Mouse (Mus musculus) heart, embryonic 12.5 days (tissue): ENCODE measurements around the gene Cops3. TPM values are rescaled to one million over a fixed set of nuclear protein-coding genes. Genes with fewer than 3 reads are reported as not detected.
"Not testable (repeated sequence)": the region's sequence is repeated elsewhere in the genome, so short reads cannot be mapped to it uniquely, and the experiment has no call there.

Source experiments
- ATAC-seq: fragments of 200-750 bp; cut with Nextera tagmentation; 2 replicates; pipeline ENCODE4 v1.8.0; 2017; ENCODE audit warnings: moderate TSS enrichment, moderate library complexity; ENCODE audit not compliant: insufficient number of reproducible peaks, low FRiP score
- H3K27ac ChIP-seq: fragments of 300-500 bp; sonication (generic); 2 replicates; pipeline ENCODE4 v1.5.1; 2016; ENCODE audit warnings: mild to moderate bottlenecking, moderate library complexity; ENCODE audit not compliant: poor library complexity, severe bottlenecking
- H3K27me3 ChIP-seq: fragments of 300-500 bp; sonication (generic); replicated peaks from 2 replicates; pipeline ENCODE4 v1.6.1; 2016; ENCODE audit warnings: mild to moderate bottlenecking, moderate library complexity
- H3K36me3 ChIP-seq: fragments of 300-500 bp; sonication (generic); 2 replicates; pipeline ENCODE4 v1.6.1; 2016; ENCODE audit warnings: mild to moderate bottlenecking, moderate library complexity
- H3K4me1 ChIP-seq: fragments of 300-500 bp; sonication (generic); replicated peaks from 2 replicates; pipeline ENCODE4 v1.6.1; 2016; ENCODE audit warnings: mild to moderate bottlenecking
- H3K4me2 ChIP-seq: fragments of 300-500 bp; sonication (generic); 2 replicates; pipeline ENCODE4 v1.6.1; 2016; ENCODE audit warnings: mild to moderate bottlenecking, moderate library complexity
- H3K4me3 ChIP-seq: fragments of 300-500 bp; sonication (generic); 2 replicates; pipeline ENCODE4 v1.5.1; 2016; ENCODE audit warnings: mild to moderate bottlenecking
- H3K9ac ChIP-seq: fragments of 300-500 bp; sonication (generic); 2 replicates; pipeline ENCODE4 v1.6.1; 2016; ENCODE audit warnings: mild to moderate bottlenecking, moderate library complexity
- H3K9me3 ChIP-seq: fragments of 300-500 bp; sonication (generic); replicated peaks from 2 replicates; pipeline ENCODE4 v1.6.1; 2016; ENCODE audit warnings: mild to moderate bottlenecking, moderate library complexity
- WGBS: fragments of 180-500 bp; shearing (Covaris S2); methylation state at CpG from one replicate; pipeline ENCODE4 v1.1.7; 2016; 5-methylcytosine and 5-hydroxymethylcytosine counted together
- polyA plus RNA-seq: library from polyadenylated mRNA; unstranded; fragments of >200 nt; fragmentation: Nextera tagmentation; extraction: Ambion mirVana; gene quantifications from 2 replicates; pipeline ENCODE4 v1.2.1, GENCODE M21; 2016

Gene Cops3
- polyA plus RNA-seq, 1 experiment from 2014 or later, result 158 TPM

DNA sequence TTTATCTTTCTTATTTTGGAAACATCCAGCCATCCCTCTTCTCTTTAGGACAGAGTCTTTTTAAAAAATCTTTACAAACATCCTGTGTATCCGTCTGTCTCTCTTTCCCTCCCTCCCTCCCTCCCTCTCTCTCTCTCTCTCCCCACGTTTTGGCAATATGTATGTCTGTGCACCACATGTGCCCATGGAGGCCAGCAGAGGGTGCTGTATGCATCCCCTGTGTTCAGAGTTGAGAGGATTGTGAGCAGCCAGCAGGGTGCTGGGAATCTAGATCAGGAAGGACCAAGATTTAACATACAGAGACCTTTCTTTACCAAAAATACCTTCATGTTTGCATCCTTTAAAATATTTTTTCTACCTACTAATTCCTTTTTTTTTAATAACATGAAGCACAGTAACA, 7.5 kb upstream of the Cops3 start:
- no peak overlapping the region for H3K9ac ChIP-seq
- no peak for ATAC-seq
- peaks cover 16% of the 10 kb centered on the region for H3K4me1 ChIP-seq
- peak overlapping the region; percentile 22; the same call in 1 of the 2 replicates for H3K4me3 ChIP-seq
- no peak overlapping the region for H3K27ac ChIP-seq
- no peaks in the 10 kb centered on the region for H3K27me3 ChIP-seq
- H3K4me2 ChIP-seq, result no peak overlapping the region
- 23% methylated on average over 2 of the region's 2 CpGs for WGBS
- peaks cover 12% of the 10 kb centered on the region; the same call in 1 of the 2 replicates for H3K36me3 ChIP-seq
- H3K9me3 ChIP-seq, result no peaks in the 10 kb centered on the region

DNA sequence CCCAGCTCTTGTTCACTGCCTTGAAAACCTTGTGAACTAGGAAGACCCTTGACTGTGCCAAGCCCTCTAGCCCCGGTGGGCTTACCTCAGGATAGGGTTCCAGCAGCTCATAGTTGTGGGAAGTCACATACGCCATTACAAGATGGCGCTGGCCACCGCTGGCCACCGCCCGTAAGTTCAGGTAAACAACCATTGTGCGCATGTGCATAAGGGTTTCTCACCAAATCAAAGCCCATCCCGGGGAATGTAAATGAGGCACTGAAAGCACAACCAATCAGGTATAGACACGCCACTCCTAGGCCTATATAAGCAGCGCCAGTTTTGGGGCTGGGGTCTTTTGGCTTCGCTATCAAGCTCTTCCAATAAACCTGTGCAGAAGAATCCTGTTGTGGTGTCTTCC, 6.7 kb upstream of the Cops3 start:
- Histone ChIP-seq H3K4me3 (no peak overlapping the region), H3K36me3 (peaks cover 12% of the 10 kb centered on the region; the same call in 1 of the 2 replicates), H3K27ac (no peak overlapping the region), H3K4me1 (peaks cover 16% of the 10 kb centered on the region), H3K4me2 (no peak overlapping the region), H3K27me3 (no peaks in the 10 kb centered on the region), H3K9ac (no peak overlapping the region), H3K9me3 (no peaks in the 10 kb centered on the region)
- no peak for ATAC-seq
- 94% methylated on average over 11 of the region's 11 CpGs for WGBS

DNA sequence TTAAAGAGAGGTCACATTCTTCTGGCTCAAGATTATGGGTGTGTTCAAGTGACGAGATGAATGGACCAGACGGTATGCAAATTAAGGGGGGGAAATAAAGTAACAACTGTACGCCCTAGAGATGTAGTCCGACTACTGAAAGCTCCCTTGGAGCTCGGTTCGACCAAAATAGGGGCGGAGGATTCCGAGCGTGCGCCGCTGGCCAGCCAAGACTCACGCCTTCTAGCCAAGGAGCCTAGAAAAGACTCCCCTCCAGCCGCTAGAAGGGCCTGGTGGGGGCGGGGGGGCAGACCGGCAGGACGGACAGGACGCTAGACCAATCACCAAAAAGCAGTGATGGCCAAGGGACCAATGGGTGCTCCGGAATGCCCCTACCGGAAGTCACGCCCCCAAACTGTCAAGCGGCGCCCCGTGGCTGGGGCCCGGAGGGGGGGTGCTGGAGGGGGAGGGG, 605 bp downstream of the Cops3 start, which contains the start of gene Nt5m:
Gene Nt5m, plus strand, starts transcription at position 440 of the 451 bp plus-strand sequence.
- no peaks in the 10 kb centered on the region for H3K27me3 ChIP-seq
- peaks cover 23% of the 10 kb centered on the region for H3K36me3 ChIP-seq
- peak within 1 kb of the TSS; percentile 96 for H3K27ac ChIP-seq
- H3K4me1 ChIP-seq, result peaks cover 18% of the 10 kb centered on the region
- peak within 1 kb of the TSS; percentile 72 for H3K4me2 ChIP-seq
- H3K4me3 ChIP-seq, result peak within 1 kb of the TSS; percentile 91
- H3K9ac ChIP-seq, result peak within 1 kb of the TSS; percentile 92
- WGBS, result 0% methylated on average over 24 of the region's 24 CpGs
- ATAC-seq, result peak; percentile 99
- no peaks in the 10 kb centered on the region for H3K9me3 ChIP-seq

DNA sequence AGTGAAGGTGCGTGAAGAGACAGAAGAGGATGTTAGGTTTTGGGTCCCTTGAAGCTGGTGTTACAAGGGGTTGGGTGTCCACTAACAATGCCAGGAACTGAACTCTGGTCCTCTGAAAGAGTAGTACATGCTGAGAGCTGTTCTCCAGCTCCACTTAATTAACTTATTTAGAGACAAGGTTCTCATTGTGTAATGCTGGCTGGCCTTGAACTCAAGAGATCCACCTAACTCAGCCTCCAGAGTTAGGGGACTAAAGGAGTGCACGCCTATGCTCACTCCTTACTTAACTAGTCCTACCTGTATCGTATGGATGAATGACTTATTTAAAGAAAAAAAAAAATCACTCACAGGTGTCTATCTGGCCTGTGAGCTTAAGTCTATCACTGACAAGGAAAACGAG, 1.2 kb downstream of the Cops3 start:
- Histone ChIP-seq H3K36me3 (peaks cover 29% of the 10 kb centered on the region), H3K4me3 (peak overlapping the region; percentile 91), H3K9me3 (no peaks in the 10 kb centered on the region), H3K27ac (no peak overlapping the region), H3K4me1 (peaks cover 18% of the 10 kb centered on the region), H3K27me3 (no peaks in the 10 kb centered on the region), H3K4me2 (peak overlapping the region; percentile 72), H3K9ac (peak overlapping the region; percentile 92)
- 65% methylated on average over 4 of the region's 4 CpGs for WGBS
- ATAC-seq, result no peak

DNA sequence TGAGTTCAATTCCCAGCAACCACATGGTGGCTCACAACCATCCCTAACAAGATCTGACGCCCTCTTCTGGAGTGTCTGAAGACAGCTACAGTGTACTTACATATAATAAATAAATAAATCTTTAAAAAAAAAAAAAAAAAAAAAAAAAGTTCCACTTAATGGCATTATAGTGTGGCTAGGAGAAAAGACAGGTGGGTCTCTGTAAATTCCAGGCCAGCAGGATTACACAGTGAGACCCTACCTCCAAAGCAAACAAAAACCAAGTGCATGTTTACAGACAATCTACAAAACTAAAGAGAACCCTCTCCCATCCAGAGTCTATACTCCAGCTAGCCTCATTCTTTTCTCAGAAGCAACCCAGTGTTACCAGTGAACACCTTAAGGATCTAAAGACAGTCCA, 1.8 kb downstream of the Cops3 start:
- peaks cover 18% of the 10 kb centered on the region for H3K4me1 ChIP-seq
- peak overlapping the region; percentile 72; the same call in 1 of the 2 replicates for H3K4me2 ChIP-seq

DNA sequence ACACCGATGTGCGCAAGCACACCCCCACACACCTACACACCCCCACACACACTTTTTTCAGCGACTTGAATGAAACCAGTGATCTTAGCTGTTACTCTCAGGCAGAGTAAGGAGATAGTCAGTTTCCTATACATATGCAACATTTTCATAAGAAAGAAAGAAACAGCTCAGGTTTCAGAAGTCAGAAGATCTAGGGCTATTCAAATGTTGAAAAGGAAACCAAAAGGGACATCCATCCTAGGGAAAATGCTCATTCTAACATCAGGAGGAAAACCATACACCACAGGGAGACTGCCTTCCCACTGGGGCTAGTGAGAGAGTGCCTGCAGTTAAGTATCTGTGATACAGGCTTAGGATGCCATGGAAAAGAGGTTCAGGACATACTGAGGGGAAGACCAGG, 18.0 kb downstream of the Cops3 start:
- Histone ChIP-seq H3K4me2 (no peak overlapping the region), H3K4me1 (no peaks in the 10 kb centered on the region), H3K27ac (no peak overlapping the region), H3K27me3 (no peaks in the 10 kb centered on the region), H3K9ac (no peak overlapping the region), H3K36me3 (peaks cover 91% of the 10 kb centered on the region), H3K4me3 (no peak overlapping the region), H3K9me3 (no peaks in the 10 kb centered on the region)
- no peak for ATAC-seq
- 89% methylated on average over 3 of the region's 3 CpGs for WGBS

More for the DNA sequence above, 1.8 kb downstream of the Cops3 start:
- ATAC-seq, H3K9me3 ChIP-seq, H3K4me3 ChIP-seq, H3K27ac ChIP-seq, H3K27me3 ChIP-seq: not testable (repeated sequence)
- Histone ChIP-seq H3K9ac (0 out of 2 replicates have a peak overlapping the region, but pooled peaks have one; percentile 92), H3K36me3 (peaks cover 34% of the 10 kb centered on the region)
- WGBS, result no CpG with 5 or more reads among the region's 1 CpGs

DNA sequence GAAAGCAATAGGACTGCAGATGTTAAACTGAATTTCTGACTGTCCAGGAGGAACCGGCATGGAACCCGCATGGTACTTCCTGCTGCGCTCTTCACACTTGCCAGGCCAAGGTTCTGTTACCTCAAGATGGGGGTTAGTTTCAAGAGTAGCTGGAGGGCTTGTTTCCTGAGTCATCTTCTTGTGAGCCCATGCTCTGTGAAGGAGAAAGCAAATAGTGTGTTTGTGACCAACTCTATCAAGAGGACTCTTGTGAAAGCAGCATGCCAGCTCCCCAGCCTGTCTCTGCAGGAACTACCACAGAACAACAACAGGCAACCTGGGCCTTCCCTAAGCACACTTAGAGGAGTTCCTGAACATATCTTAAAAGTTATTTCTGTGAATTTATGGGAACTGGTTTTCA, 21.7 kb downstream of the Cops3 start:
- Histone ChIP-seq H3K9ac (no peak overlapping the region), H3K4me1 (no peaks in the 10 kb centered on the region), H3K27me3 (no peaks in the 10 kb centered on the region), H3K36me3 (peaks cover 72% of the 10 kb centered on the region), H3K4me2 (no peak overlapping the region), H3K4me3 (no peak overlapping the region), H3K27ac (no peak overlapping the region), H3K9me3 (no peaks in the 10 kb centered on the region)
- ATAC-seq, result no peak
- 93% methylated on average over 3 of the region's 3 CpGs for WGBS

DNA sequence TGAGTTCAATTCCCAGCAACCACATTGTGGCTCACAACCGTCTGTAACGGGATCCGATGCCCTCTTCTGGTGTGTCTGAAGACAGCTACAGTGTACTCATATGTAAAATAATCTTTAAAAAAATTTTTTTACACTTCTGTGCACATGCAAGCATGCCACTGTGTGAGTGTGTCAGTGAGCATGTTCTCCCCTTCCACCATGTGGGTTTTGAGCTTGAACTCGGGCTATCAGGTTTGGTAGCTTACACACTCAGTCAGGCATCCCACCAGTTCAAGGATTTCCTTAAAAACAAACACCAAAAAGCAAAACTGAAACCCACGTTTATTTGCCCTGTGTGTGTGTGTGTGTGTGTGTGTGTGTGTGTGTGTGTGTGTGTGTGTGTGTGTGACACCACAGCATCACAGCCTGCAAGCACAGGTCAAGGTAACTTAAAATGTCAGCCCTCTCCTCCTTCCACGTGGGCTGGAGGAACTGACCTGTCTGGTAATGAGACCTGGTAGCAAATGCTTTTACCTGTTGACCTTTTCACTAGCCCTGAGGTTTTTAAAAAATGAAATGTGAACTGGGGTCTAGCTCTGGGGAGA, 24.1 kb downstream of the Cops3 start:
- 88% methylated on average over 6 of the region's 6 CpGs for WGBS
- ATAC-seq, result no peak
- H3K27ac ChIP-seq, result no peak overlapping the region
- H3K27me3 ChIP-seq, result no peaks in the 10 kb centered on the region
- no peak overlapping the region for H3K4me2 ChIP-seq
- H3K9me3 ChIP-seq, result no peaks in the 10 kb centered on the region
- H3K36me3 ChIP-seq, result peaks cover 51% of the 10 kb centered on the region
- no peak overlapping the region for H3K4me3 ChIP-seq
- peaks cover 7% of the 10 kb centered on the region for H3K4me1 ChIP-seq
- no peak overlapping the region for H3K9ac ChIP-seq

DNA sequence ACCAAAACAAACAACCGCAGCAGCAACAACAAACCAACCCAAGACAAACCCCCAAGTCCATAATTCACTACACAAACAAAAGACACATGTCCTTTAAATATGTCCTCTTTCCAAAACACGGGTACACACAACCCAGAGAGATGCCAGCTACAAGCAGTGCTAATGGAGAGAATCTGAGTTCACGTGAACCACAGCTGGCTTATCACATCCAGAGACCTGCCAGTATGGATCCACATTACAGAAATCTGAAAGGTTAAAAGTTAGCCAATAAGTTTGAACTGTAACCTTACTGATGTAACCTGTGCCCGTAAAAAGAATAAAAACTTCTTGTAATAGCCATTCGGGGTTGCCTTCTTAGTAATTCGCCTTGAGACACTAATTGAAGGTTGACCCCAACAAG, 24.7 kb downstream of the Cops3 start:
- 92% methylated on average over 6 of the region's 6 CpGs for WGBS
- Histone ChIP-seq H3K9me3 (no peaks in the 10 kb centered on the region), H3K4me1 (peaks cover 7% of the 10 kb centered on the region), H3K36me3 (peaks cover 45% of the 10 kb centered on the region), H3K27ac (no peak overlapping the region), H3K4me2 (no peak overlapping the region), H3K27me3 (no peaks in the 10 kb centered on the region), H3K4me3 (no peak overlapping the region), H3K9ac (no peak overlapping the region)
- no peak for ATAC-seq

DNA sequence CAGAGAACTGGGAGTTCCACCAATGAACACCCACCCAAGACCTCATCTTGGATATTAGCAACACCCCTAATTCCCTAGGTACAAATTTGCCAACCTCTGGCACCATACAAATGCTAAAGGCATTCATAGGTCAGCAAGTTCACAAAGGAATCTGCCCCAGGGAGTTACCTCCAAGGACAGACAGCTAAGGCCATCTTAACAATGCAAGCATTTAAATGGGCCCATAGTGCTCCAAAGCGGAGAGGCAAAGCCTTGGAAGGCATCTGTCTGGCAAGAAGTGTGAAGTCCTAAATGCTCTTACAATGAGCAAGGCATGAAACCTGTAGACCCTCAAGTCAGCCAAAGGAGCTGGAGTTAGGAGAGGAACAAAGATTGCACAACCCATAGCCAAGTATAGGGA, 25.3 kb downstream of the Cops3 start:
- Histone ChIP-seq H3K27ac (no peak overlapping the region), H3K4me3 (no peak overlapping the region), H3K4me2 (no peak overlapping the region), H3K36me3 (peaks cover 39% of the 10 kb centered on the region), H3K9ac (no peak overlapping the region), H3K27me3 (no peaks in the 10 kb centered on the region), H3K9me3 (no peaks in the 10 kb centered on the region), H3K4me1 (peaks cover 7% of the 10 kb centered on the region)
- 90% methylated on average over 1 of the region's 1 CpGs for WGBS
- no peak for ATAC-seq

DNA sequence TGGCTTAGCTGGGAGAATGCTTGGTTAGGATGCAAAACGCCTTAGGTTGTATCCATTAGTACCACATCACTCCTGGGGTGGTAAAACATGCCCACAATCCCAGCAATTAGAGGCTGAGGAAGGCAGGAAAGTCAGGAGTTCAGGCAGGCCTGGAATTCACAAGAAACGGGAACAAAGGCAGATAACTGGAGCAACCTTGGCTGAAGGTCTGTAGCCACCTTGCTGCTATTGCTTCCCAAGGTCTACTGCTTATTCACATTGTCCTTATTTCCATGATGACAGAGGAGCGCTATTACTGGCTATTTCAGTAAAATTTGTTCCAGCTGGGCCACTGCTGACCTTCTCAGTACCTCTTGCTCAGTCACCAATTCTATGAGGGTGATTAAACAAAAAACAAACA, 26.4 kb downstream of the Cops3 start:
- no peak for ATAC-seq
- H3K9me3 ChIP-seq, result no peaks in the 10 kb centered on the region
- H3K27ac ChIP-seq, result no peak overlapping the region
- H3K4me2 ChIP-seq, result no peak overlapping the region
- 53% methylated on average over 3 of the region's 3 CpGs for WGBS
- H3K9ac ChIP-seq, result no peak overlapping the region
- no peaks in the 10 kb centered on the region for H3K27me3 ChIP-seq
- peaks cover 14% of the 10 kb centered on the region for H3K4me1 ChIP-seq
- no peak overlapping the region for H3K4me3 ChIP-seq
- peaks cover 29% of the 10 kb centered on the region for H3K36me3 ChIP-seq

DNA sequence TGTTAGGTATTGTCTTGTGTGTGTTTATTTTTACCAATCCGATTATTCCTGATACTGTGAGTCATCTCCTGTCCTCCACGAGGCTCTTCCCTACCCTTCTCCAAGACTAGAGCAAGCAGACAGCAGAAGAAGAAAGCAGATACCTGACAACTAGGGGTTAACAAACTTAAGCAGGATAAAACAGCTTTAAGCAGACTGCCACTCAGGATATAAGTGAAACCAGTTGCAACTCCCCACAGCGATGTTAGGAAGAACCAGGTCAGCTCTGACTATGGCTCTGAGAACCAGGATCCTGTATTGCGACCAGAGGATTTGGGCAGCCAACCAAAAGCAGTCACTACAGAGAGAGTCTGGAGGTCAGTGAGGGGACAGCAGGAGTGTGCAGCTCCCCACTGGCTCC, 28.4 kb downstream of the Cops3 start:
- Histone ChIP-seq H3K27ac (no peak overlapping the region), H3K9ac (0 out of 2 replicates have a peak overlapping the region, but pooled peaks have one; percentile 19), H3K36me3 (peaks cover 26% of the 10 kb centered on the region), H3K4me2 (0 out of 2 replicates have a peak overlapping the region, but pooled peaks have one; percentile 1), H3K9me3 (no peaks in the 10 kb centered on the region), H3K4me1 (peaks cover 15% of the 10 kb centered on the region), H3K27me3 (no peaks in the 10 kb centered on the region), H3K4me3 (no peak overlapping the region)
- WGBS, result 60% methylated on average over 4 of the region's 4 CpGs
- no peak for ATAC-seq
